Mouse (Mus musculus) limb, embryonic 14.5 days (tissue): ENCODE data around the gene Grid2. TPM values are rescaled to one million over a fixed set of nuclear protein-coding genes. Genes with fewer than 3 reads are reported as not detected.

Experiments
- ATAC-seq: fragments of 200-750 bp; cut with Nextera tagmentation; 2 replicates; pipeline ENCODE4 v1.8.0; 2017; ENCODE audit warnings: low read depth, moderate number of reproducible peaks, moderate TSS enrichment; ENCODE audit not compliant: low FRiP score
- DNase-seq: peaks from one replicate; pipeline ENCODE4 v3.0.0-alpha.2; 2015; ENCODE audit warnings: low spot score
- H3K27ac ChIP-seq: fragments of 300-500 bp; sonication (generic); replicated peaks from 2 replicates; pipeline ENCODE4 v1.5.1; 2014; ENCODE audit warnings: low read depth, mild to moderate bottlenecking, low read length, moderate library complexity, mixed read lengths
- H3K27me3 ChIP-seq: fragments of 300-500 bp; sonication (generic); 2 replicates; pipeline ENCODE4 v1.6.1; 2014; ENCODE audit warnings: low read length, mixed read lengths; ENCODE audit not compliant: control insufficient read depth, insufficient read depth
- H3K36me3 ChIP-seq: fragments of 300-500 bp; sonication (generic); 2 replicates; pipeline ENCODE4 v1.6.1; 2014; ENCODE audit warnings: mild to moderate bottlenecking, low read length, moderate library complexity, mixed read lengths; ENCODE audit not compliant: control insufficient read depth, insufficient read depth
- H3K4me1 ChIP-seq: fragments of 300-500 bp; sonication (generic); 2 replicates; pipeline ENCODE4 v1.6.1; 2014; ENCODE audit warnings: antibody characterized with exemption, low read length, mixed read lengths; ENCODE audit not compliant: control insufficient read depth, insufficient read depth
- H3K4me2 ChIP-seq: fragments of 300-500 bp; sonication (generic); replicated peaks from 2 replicates; pipeline ENCODE4 v1.6.1; 2014; ENCODE audit warnings: low read depth, mild to moderate bottlenecking, low read length, moderate library complexity; ENCODE audit not compliant: severe bottlenecking
- H3K4me3 ChIP-seq: fragments of 300-500 bp; sonication (generic); replicated peaks from 2 replicates; pipeline ENCODE4 v1.5.1; 2014; ENCODE audit warnings: low read length
- H3K9ac ChIP-seq: fragments of 300-500 bp; sonication (generic); 2 replicates; pipeline ENCODE4 v1.6.1; 2014; ENCODE audit warnings: mild to moderate bottlenecking, low read depth, low read length, moderate library complexity; ENCODE audit not compliant: severe bottlenecking
- H3K9me3 ChIP-seq: fragments of 300-500 bp; sonication (generic); 2 replicates; pipeline ENCODE4 v1.6.1; 2016; ENCODE audit warnings: low read length; ENCODE audit not compliant: control insufficient read depth
- POLR2A ChIP-seq: fragments of 200-500 bp; IDR thresholded peaks from 2 replicates; pipeline ENCODE4 v1.8.0; 2012; ENCODE audit warnings: inconsistent platforms, mild to moderate bottlenecking, moderate library complexity, borderline replicate concordance; ENCODE audit not compliant: insufficient read depth, insufficient read length; ENCODE audit errors: extremely low read depth
- WGBS: fragments of 180-500 bp; shearing (Covaris S2); extraction: QIAGEN DNeasy Blood & Tissue Kit; methylation state at CpG from one replicate; pipeline ENCODE4 v1.1.7; 2014; 5-methylcytosine and 5-hydroxymethylcytosine counted together
- polyA plus RNA-seq, 2 experiments: library from polyadenylated mRNA; depleted of rRNA in 1 of 2; stranded (reverse) in 1 of 2; unstranded in 1 of 2; fragments of >200 nt; fragmentation: Nextera tagmentation in 1 of 2; extraction: Ambion mirVana in 1 of 2; gene quantifications; 2 replicates each; pipeline versions ENCODE4 v1.2.1 to v1.2.3; 2012 to 2014

Grid2 gene
- polyA plus RNA-seq, 2 experiments: 1.1 to 1.9 TPM

- DNase-seq (no peak), ATAC-seq (no peak)
- Histone ChIP-seq H3K36me3 (no peaks in the 10 kb centered on the region), H3K4me3 (no peak overlapping the region), H3K27ac (no peak overlapping the region), H3K27me3 (no peaks in the 10 kb centered on the region), H3K9ac (no peak overlapping the region), H3K9me3 (no peaks in the 10 kb centered on the region), H3K4me2 (no peak overlapping the region), H3K4me1 (no peaks in the 10 kb centered on the region)
- WGBS: 69% methylated on average over 1 of the region's 1 CpGs
- TF ChIP-seq POLR2A: no peak
These were observed 1042.0 kb downstream of the Grid2 start for GRCm38 (mm10) chr6:64297633-64298032.

GRCm38 (mm10) chr6:64304709-64305476, 1049.2 kb downstream of the Grid2 start:
- no peak for TF ChIP-seq POLR2A
- 73% methylated on average over 2 of the region's 2 CpGs for WGBS
- Histone ChIP-seq H3K27ac (no peak overlapping the region), H3K4me1 (no peaks in the 10 kb centered on the region), H3K27me3 (no peaks in the 10 kb centered on the region), H3K4me3 (no peak overlapping the region), H3K9me3 (no peaks in the 10 kb centered on the region), H3K36me3 (no peaks in the 10 kb centered on the region), H3K9ac (no peak overlapping the region), H3K4me2 (no peak overlapping the region)
- no peak for ATAC-seq
- no peak for DNase-seq

GRCm38 (mm10) chr6:64308631-64309030, 1053.0 kb downstream of the Grid2 start:
- H3K4me3 ChIP-seq: no peak overlapping the region
- DNase-seq: no peak
- H3K9ac ChIP-seq: no peak overlapping the region
- H3K27me3 ChIP-seq: no peaks in the 10 kb centered on the region
- no peaks in the 10 kb centered on the region for H3K36me3 ChIP-seq
- no peak overlapping the region for H3K4me2 ChIP-seq
- H3K9me3 ChIP-seq: no peaks in the 10 kb centered on the region
- H3K4me1 ChIP-seq: no peaks in the 10 kb centered on the region
- 66% methylated on average over 1 of the region's 1 CpGs for WGBS
- TF ChIP-seq POLR2A: no peak
- no peak overlapping the region for H3K27ac ChIP-seq
- ATAC-seq: no peak

GRCm38 (mm10) chr6:64313132-64313531, 1057.5 kb downstream of the Grid2 start:
- WGBS: 86% methylated on average over 1 of the region's 1 CpGs
- Histone ChIP-seq H3K27ac (no peak overlapping the region), H3K4me2 (no peak overlapping the region), H3K4me3 (no peak overlapping the region), H3K27me3 (no peaks in the 10 kb centered on the region), H3K36me3 (no peaks in the 10 kb centered on the region), H3K4me1 (no peaks in the 10 kb centered on the region), H3K9me3 (no peaks in the 10 kb centered on the region), H3K9ac (no peak overlapping the region)
- ATAC-seq (no peak), DNase-seq (peak; percentile 11)
- TF ChIP-seq POLR2A: no peak

- no peak overlapping the region for H3K4me2 ChIP-seq
- H3K9ac ChIP-seq: no peak overlapping the region
- DNase-seq (no peak), ATAC-seq (no peak)
- no peaks in the 10 kb centered on the region for H3K36me3 ChIP-seq
- H3K4me3 ChIP-seq: no peak overlapping the region
- H3K4me1 ChIP-seq: no peaks in the 10 kb centered on the region
- WGBS: 95% methylated on average over 1 of the region's 1 CpGs
- TF ChIP-seq POLR2A: no peak
- no peaks in the 10 kb centered on the region for H3K27me3 ChIP-seq
- H3K9me3 ChIP-seq: no peaks in the 10 kb centered on the region
- H3K27ac ChIP-seq: no peak overlapping the region
These were observed 1071.3 kb downstream of the Grid2 start for GRCm38 (mm10) chr6:64326936-64327335.
